Mouse (Mus musculus): ENCODE measurements at regions not wholly inside any gene's neighbourhood (a gene's known extent, or its start where the extent isn't known, plus 50 kb on each side); places are given as distances from the start of the nearest gene placed in this dataset.

GRCm38 (mm10) chr12:9915726-9916140, 345.8 kb downstream of the Osr1 start:
- Histone ChIP-seq H3K4me3 (replicated peaks) (no peak overlapping the region), H3K36me3 (no peaks in the 10 kb centered on the region), H3K9me3 (no peaks in the 10 kb centered on the region), H3K9ac (no peak overlapping the region), H3K27ac (no peak overlapping the region), H3K4me1 (replicated peaks) (no peaks in the 10 kb centered on the region), H3K27me3 (replicated peaks) (no peaks in the 10 kb centered on the region), H3K4me2 (replicated peaks) (no peak overlapping the region)
- peak; percentile 49; the same call in 1 of the 2 replicates for ATAC-seq
- WGBS = 43% methylated on average over 7 of the region's 7 CpGs

DNA sequence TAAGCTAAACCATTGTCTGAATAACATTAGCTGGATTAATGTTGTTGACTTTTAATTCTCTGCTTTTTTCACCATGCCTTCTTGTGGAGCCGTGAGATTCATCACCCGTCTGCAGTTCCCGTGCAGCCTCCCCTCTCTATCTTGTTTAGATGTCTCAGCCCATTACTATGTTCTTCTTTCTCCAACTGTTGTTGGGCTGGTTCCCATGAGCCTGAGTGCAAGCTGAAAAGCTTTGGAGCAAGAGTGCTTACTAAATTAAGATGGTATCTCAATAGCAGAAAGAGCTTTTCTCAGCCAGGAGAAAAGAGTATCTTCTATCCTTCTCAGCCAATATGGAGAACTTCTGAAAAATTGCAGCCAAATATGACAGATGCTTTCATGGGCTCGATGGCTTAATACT, 348.1 kb downstream of the Osr1 start:
- no peaks in the 10 kb centered on the region for H3K4me1 ChIP-seq (replicated peaks)
- no peaks in the 10 kb centered on the region for H3K36me3 ChIP-seq
- no peak overlapping the region for H3K4me2 ChIP-seq (replicated peaks)
- WGBS = 62% methylated on average over 4 of the region's 4 CpGs
- H3K9ac ChIP-seq = no peak overlapping the region
- H3K27ac ChIP-seq = no peak overlapping the region
- no peak for ATAC-seq
- no peaks in the 10 kb centered on the region for H3K27me3 ChIP-seq (replicated peaks)
- H3K4me3 ChIP-seq (replicated peaks) = no peak overlapping the region
- H3K9me3 ChIP-seq = no peaks in the 10 kb centered on the region

DNA sequence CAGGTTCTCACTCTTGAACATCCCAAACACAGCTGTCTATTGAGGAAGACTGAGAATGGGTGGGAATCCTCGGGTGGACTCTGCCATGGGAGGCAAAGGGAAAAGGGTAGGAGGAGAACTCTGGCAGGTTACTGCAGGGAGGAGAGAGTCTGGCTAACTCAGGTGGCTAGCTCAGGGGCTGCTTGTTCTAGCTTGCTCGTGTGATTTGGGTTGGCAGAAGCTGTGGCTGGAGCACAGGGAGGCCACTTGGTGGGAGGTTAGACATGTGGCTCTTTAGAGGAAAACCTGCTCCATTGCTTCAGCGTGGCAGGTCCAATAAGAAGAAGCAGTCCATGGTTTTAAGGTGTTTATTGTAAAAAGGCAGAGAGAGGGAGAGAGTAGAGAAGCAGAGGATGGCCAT, 349.1 kb downstream of the Osr1 start:
- no peak overlapping the region for H3K9ac ChIP-seq
- no peak overlapping the region for H3K27ac ChIP-seq
- no peak overlapping the region for H3K4me3 ChIP-seq (replicated peaks)
- no peaks in the 10 kb centered on the region for H3K27me3 ChIP-seq (replicated peaks)
- H3K36me3 ChIP-seq = no peaks in the 10 kb centered on the region
- H3K4me1 ChIP-seq (replicated peaks) = no peaks in the 10 kb centered on the region
- ATAC-seq = no peak
- 71% methylated on average over 3 of the region's 3 CpGs for WGBS
- no peaks in the 10 kb centered on the region for H3K9me3 ChIP-seq
- H3K4me2 ChIP-seq (replicated peaks) = no peak overlapping the region

- Histone ChIP-seq H3K27me3 (replicated peaks) (no peaks in the 10 kb centered on the region), H3K4me2 (replicated peaks) (no peak overlapping the region), H3K9ac (no peak overlapping the region), H3K9me3 (no peaks in the 10 kb centered on the region), H3K27ac (no peak overlapping the region), H3K36me3 (no peaks in the 10 kb centered on the region), H3K4me3 (replicated peaks) (no peak overlapping the region), H3K4me1 (replicated peaks) (no peaks in the 10 kb centered on the region)
- 82% methylated on average over 4 of the region's 4 CpGs for WGBS
- no peak for ATAC-seq
These were observed 349.5 kb downstream of the Osr1 start for GRCm38 (mm10) chr12:9919433-9919832.

DNA sequence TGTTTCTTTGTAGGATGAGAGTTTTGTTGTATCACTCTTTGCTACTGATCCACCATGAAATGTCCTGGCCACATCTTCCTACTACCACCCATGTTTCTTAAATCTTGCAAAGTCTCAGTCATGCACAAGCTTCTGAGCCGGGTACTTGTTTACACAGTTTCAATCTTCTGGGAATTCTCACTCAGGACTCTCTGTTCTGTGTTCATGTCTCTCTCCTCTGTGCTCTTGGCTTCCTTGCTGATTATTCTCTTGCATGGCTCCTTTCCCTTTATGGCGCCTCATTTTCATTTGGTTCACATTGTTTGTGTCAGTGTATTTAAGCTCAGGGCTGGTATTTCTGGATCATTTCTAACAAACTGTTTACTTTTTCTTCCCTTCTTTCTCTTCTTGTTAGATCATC, 350.5 kb downstream of the Osr1 start:
- WGBS = 74% methylated on average over 2 of the region's 2 CpGs
- no peak overlapping the region for H3K9ac ChIP-seq
- no peaks in the 10 kb centered on the region for H3K4me1 ChIP-seq (replicated peaks)
- H3K27ac ChIP-seq = no peak overlapping the region
- H3K27me3 ChIP-seq (replicated peaks) = no peaks in the 10 kb centered on the region
- H3K4me3 ChIP-seq (replicated peaks) = no peak overlapping the region
- no peaks in the 10 kb centered on the region for H3K36me3 ChIP-seq
- ATAC-seq = no peak
- H3K4me2 ChIP-seq (replicated peaks) = no peak overlapping the region
- H3K9me3 ChIP-seq = no peaks in the 10 kb centered on the region

DNA sequence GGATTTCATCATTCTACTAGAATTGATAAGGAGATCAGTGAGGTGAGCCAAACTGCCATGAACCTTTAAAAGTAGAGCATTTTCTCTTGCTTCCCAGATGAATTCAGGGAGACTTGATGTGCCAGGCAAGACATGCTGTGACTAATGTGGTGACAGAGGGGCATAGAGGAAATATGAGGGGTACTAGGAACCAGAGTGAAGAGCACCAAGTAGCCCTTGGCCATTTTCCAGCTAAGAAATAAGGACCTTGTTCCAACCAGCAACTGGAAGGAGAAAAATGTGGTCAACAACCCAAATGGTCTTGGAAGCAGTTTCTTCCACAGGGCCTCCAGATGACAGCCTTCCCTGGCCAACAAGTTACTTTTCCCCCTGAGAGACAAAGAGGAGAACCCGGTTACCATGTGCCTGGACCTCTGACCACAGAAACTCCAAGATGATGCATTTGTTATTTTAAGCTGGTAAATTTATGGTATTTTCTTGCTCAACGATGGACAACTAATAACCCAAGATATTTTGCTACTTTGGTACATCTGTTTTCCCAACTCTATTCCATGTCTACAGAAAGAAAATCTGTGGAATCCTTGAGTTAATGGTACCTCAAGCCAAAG, 351.8 kb downstream of the Osr1 start:
- Histone ChIP-seq H3K27me3 (replicated peaks) (no peaks in the 10 kb centered on the region), H3K4me2 (replicated peaks) (no peak overlapping the region), H3K9me3 (no peaks in the 10 kb centered on the region), H3K27ac (no peak overlapping the region), H3K9ac (no peak overlapping the region), H3K4me1 (replicated peaks) (no peaks in the 10 kb centered on the region), H3K4me3 (replicated peaks) (no peak overlapping the region), H3K36me3 (no peaks in the 10 kb centered on the region)
- 79% methylated on average over 2 of the region's 2 CpGs for WGBS
- no peak for ATAC-seq

DNA sequence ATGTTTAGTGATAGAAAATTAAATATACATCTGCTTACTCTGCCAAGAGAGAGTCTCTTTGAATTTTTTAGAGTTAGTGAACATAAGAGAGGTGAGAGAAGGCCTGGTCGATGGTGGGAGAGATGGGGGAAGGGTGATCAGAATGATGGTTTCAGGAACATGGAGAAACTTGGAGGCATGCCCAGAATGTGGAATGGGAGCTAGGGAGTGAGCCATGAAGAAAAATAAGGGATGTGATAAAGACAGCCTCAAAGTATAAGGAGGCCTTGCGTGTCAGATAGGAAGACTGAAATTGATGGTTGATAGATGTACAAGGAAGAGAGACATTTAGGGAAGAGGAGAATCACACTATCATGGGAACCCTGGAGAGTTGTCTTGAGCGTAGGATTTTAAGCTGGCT, 354.6 kb downstream of the Osr1 start:
- 72% methylated on average over 3 of the region's 3 CpGs for WGBS
- Histone ChIP-seq H3K9ac (no peak overlapping the region), H3K9me3 (no peaks in the 10 kb centered on the region), H3K27me3 (replicated peaks) (no peaks in the 10 kb centered on the region), H3K4me2 (replicated peaks) (no peak overlapping the region), H3K4me1 (replicated peaks) (no peaks in the 10 kb centered on the region), H3K4me3 (replicated peaks) (no peak overlapping the region), H3K36me3 (no peaks in the 10 kb centered on the region), H3K27ac (no peak overlapping the region)
- ATAC-seq = no peak

GRCm38 (mm10) chr12:9934158-9934557, 364.2 kb downstream of the Osr1 start:
- H3K9ac ChIP-seq = no peak overlapping the region
- H3K4me2 ChIP-seq (replicated peaks) = no peak overlapping the region
- H3K27me3 ChIP-seq (replicated peaks) = no peaks in the 10 kb centered on the region
- no peaks in the 10 kb centered on the region for H3K4me1 ChIP-seq (replicated peaks)
- no peak overlapping the region for H3K27ac ChIP-seq
- H3K36me3 ChIP-seq = no peaks in the 10 kb centered on the region
- ATAC-seq = no peak
- H3K9me3 ChIP-seq = no peaks in the 10 kb centered on the region
- WGBS = 86% methylated on average over 3 of the region's 3 CpGs
- H3K4me3 ChIP-seq (replicated peaks) = no peak overlapping the region

DNA sequence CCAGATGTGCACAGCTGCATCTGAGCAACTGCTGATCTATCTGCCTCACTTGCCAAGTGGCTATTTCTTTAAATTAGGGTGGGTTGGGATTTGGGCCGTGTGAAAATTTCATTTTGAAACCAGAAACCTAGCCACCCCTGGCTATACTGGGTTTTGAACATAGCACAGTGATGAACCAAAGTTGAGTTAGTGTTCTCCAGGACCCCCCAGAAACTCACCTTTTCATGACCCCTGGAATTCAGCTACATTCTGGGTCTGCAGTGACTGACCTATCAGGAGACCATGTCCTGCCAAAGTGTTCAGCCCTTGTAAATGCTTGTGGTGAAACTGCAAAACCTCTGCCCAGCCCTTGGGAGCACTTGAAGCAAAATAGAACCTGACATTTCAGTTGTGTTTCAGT, 371.4 kb downstream of the Osr1 start:
- 77% methylated on average over 1 of the region's 1 CpGs for WGBS
- Histone ChIP-seq H3K36me3 (no peaks in the 10 kb centered on the region), H3K4me2 (replicated peaks) (no peak overlapping the region), H3K27ac (no peak overlapping the region), H3K4me1 (replicated peaks) (no peaks in the 10 kb centered on the region), H3K27me3 (replicated peaks) (no peaks in the 10 kb centered on the region), H3K9ac (no peak overlapping the region), H3K4me3 (replicated peaks) (no peak overlapping the region), H3K9me3 (no peaks in the 10 kb centered on the region)
- no peak for ATAC-seq

GRCm38 (mm10) chr12:9941823-9942222, 371.9 kb downstream of the Osr1 start:
- WGBS = 93% methylated on average over 3 of the region's 3 CpGs
- no peak overlapping the region for H3K9ac ChIP-seq
- no peak for ATAC-seq

DNA sequence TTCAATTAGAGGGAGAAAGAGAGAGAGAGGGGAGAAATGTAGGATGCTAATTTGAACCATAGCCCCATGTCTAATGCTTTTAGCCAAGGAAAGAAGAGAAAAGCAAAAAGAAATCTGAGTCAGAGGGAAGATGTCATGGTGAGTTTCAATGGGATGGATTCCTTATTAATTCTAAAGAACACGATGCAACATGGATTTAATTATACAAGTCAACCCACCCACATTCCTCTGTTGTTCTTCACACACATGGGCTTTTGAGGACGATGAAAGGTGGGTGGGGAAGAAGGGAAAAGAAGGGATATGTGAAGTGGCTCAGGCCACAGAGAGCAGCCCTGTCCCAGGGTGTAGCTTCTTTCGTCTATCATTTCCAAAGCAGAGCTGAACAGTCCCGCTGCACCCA, 378.9 kb downstream of the Osr1 start:
- no peaks in the 10 kb centered on the region for H3K27me3 ChIP-seq (replicated peaks)
- H3K27ac ChIP-seq = no peak overlapping the region
- no peaks in the 10 kb centered on the region for H3K4me1 ChIP-seq (replicated peaks)
- WGBS = 85% methylated on average over 4 of the region's 4 CpGs
- H3K36me3 ChIP-seq = no peaks in the 10 kb centered on the region
- no peak overlapping the region for H3K4me2 ChIP-seq (replicated peaks)
- no peak for ATAC-seq
- no peak overlapping the region for H3K9ac ChIP-seq
- H3K4me3 ChIP-seq (replicated peaks) = no peak overlapping the region
- no peaks in the 10 kb centered on the region for H3K9me3 ChIP-seq

More at GRCm38 (mm10) chr12:9941823-9942222, 371.9 kb downstream of the Osr1 start:
- Histone ChIP-seq H3K4me3 (replicated peaks) (no peak overlapping the region), H3K9me3 (no peaks in the 10 kb centered on the region), H3K4me1 (replicated peaks) (no peaks in the 10 kb centered on the region), H3K36me3 (no peaks in the 10 kb centered on the region), H3K4me2 (replicated peaks) (no peak overlapping the region), H3K27ac (no peak overlapping the region), H3K27me3 (replicated peaks) (no peaks in the 10 kb centered on the region)

- 89% methylated on average over 2 of the region's 2 CpGs for WGBS
- Histone ChIP-seq H3K27me3 (replicated peaks) (no peaks in the 10 kb centered on the region), H3K9me3 (no peaks in the 10 kb centered on the region), H3K9ac (no peak overlapping the region), H3K4me3 (replicated peaks) (no peak overlapping the region), H3K36me3 (no peaks in the 10 kb centered on the region), H3K27ac (no peak overlapping the region), H3K4me2 (replicated peaks) (no peak overlapping the region), H3K4me1 (replicated peaks) (no peaks in the 10 kb centered on the region)
- no peak for ATAC-seq
These were observed 382.5 kb downstream of the Osr1 start for GRCm38 (mm10) chr12:9952372-9952771.

DNA sequence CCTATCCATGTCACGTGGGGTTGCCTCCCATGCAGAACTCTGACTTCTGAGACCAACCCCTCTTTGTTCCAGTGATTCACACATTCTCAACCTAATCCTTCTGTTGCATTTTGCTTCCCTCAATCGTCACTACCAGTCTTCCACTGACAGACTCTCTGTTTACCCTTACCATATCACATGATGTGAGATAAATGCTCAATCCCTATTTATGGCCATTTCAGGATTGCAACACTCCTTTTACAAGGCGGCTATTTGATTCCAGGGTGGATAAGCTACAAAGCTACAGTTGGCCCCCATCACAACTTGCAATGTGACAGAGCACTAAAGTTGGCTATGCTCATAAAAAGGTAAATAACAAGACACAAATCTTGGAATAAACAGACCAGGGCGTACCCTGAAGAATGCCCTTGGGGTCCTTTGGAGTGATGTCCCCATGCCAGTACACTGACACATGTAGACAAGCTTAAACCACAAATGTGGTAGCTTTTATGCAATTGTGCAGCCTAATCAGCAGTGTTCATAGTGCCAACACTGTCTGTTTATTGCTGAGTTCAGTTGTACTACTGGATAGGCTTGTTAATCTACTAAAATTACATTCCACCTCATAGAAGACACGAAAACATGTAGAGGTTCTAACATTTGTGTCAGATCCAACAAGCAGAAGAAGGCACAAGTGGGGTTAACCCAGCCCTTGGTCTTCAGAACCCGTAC, 384.4 kb downstream of the Osr1 start:
- 54% methylated on average over 6 of the region's 6 CpGs for WGBS
- no peaks in the 10 kb centered on the region for H3K36me3 ChIP-seq
- no peak overlapping the region for H3K4me2 ChIP-seq (replicated peaks)
- H3K4me3 ChIP-seq (replicated peaks) = no peak overlapping the region
- no peak overlapping the region for H3K27ac ChIP-seq
- no peaks in the 10 kb centered on the region for H3K4me1 ChIP-seq (replicated peaks)
- no peaks in the 10 kb centered on the region for H3K27me3 ChIP-seq (replicated peaks)
- ATAC-seq = peak; percentile 96
- H3K9me3 ChIP-seq = no peaks in the 10 kb centered on the region
- H3K9ac ChIP-seq = no peak overlapping the region

Measured in intestine, embryonic 15.5 days (tissue).